Mouse (Mus musculus): ENCODE results near the gene Git2.

Gene Git2

GRCm38 (mm10) chr5:114680676-114681285, 94.5 kb downstream of the Git2 start:
- no peak for DNase-seq

- no peak for DNase-seq
Measured at GRCm38 (mm10) chr5:114679841-114680591, 95.3 kb downstream of the Git2 start.

Measured in liver (tissue).